ENCODE assay signal across 9 mouse cellular contexts in the genomic region with DNA sequence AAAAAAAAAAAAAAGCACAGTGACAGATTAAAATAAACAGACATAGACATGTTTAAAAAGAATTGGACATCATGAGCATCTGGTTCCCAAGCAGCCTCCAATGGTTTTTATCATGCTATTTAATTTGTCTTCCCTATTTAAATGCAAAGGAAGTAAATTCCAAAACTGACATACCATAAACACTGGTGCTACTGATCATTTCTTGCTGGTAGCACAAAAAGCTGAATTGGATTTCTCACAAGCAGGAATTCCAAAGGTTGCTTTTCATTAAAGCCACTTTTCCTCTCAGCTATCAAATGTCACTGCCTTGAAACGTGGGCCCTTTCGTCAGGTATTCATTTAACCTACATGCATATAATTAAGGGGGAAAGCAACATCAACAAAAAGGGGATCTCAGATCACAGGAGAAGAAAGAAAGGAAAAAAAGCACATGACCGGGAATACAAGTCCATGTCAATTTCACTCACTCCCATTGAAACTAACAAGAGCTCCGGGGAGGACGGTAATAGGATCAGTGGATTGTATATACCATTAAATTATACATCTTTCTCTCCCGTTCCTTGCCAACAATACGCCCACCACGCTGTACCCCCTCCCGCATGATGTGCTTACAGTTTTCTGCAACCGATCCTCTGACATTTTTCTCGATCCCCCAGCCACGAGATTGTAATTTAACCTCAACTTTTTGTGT. TPM values are rescaled to one million over a fixed set of nuclear protein-coding genes. Genes with fewer than 3 reads are reported as not detected.
A peak's percentile ranks its signal among the peaks of the same experiment; 100 is the strongest.
DNase-seq lines count a peak whose midpoint lies in the region; ATAC-seq and TF ChIP-seq lines count a peak whose summit lies in the region.
"Had no signal": no experiment of that assay in that cellular context is flagged by ENCODE, and none has a peak within 500 bp of the region (broad histone marks: within the 10 kb centered on the region; RNA-seq: fewer than 3 reads in every experiment).

No protein-coding gene starts in this region.

- no peak for TF ChIP-seq EP300 in heart, adult 2 months (IDR thresholded peaks at IDR 0.05; ENCODE audit: insufficient read depth, low read depth, low read length)

- no peak for TF ChIP-seq CTCF in heart, adult 2 months (IDR thresholded peaks at IDR 0.05)
- TF ChIP-seq CTCF in brain, embryonic 14.5 days (IDR thresholded peaks at IDR 0.05; ENCODE audit: borderline replicate concordance, extremely low read depth, insufficient read depth, insufficient read length), result no peak

- DNase-seq in heart, adult 2 months, result no peak
- no peak for DNase-seq in heart, adult 8-10 months (ENCODE audit: low spot score)
- DNase-seq in brain, embryonic 14.5 days (ENCODE audit: low read depth), result peak; percentile 72
- DNase-seq in hindbrain, embryonic 10.5 days (ENCODE audit: low spot score), result peak; percentile 40
- no peak for DNase-seq in spleen, postnatal 4 days (ENCODE audit: low spot score in 2 of 2)
- DNase-seq in MN1 (ENCODE audit: low spot score), result no peak
- DNase-seq in urinary bladder, postnatal 4 days (ENCODE audit: low spot score in 2 of 2), result no peak

- H3K4me3 ChIP-seq in heart, adult 2 months, result peak overlapping the region; percentile 70
- peak overlapping the region; percentile 79 for H3K4me3 ChIP-seq in hindbrain, embryonic 10.5 days
- H3K4me3 ChIP-seq in midbrain, embryonic 12.5 days, result peak overlapping the region; percentile 82

- H3K4me2 ChIP-seq in midbrain, embryonic 12.5 days (replicated peaks), result peak overlapping the region; percentile 72

- no peak for TF ChIP-seq POLR2A in heart, adult 2 months (IDR thresholded peaks at IDR 0.05; ENCODE audit: insufficient read depth, low read depth, low read length)
- no peak for TF ChIP-seq POLR2A in brain, embryonic 14.5 days (IDR thresholded peaks at IDR 0.05; ENCODE audit: borderline replicate concordance, extremely low read depth, insufficient read depth, insufficient read length, poor library complexity, severe bottlenecking)

- peak overlapping the region; percentile 63 for H3K9ac ChIP-seq in heart, adult 2 months (ENCODE audit: low read depth, low read length)
- peak overlapping the region; percentile 96 for H3K9ac ChIP-seq in midbrain, embryonic 12.5 days (replicated peaks)

- intact Hi-C loops in heart, adult 2 months (cut with DNase I), result loop anchor here (2.0 to 10.0 kb wide), 4 partner anchors 14 to 172 kb away; no protein-coding TSS in a partner anchor

- WGBS in heart, adult 2 months, result 8% methylated on average over 12 of the region's 12 CpGs
- under 1% methylated on average over 12 of the region's 12 CpGs for WGBS in hindbrain, embryonic 10.5 days
- WGBS in midbrain, embryonic 12.5 days, result 0% methylated on average over 12 of the region's 12 CpGs

- ATAC-seq in midbrain, embryonic 12.5 days (ENCODE audit: low FRiP score, low read depth), result peak; percentile 35; the same call in 1 of the 2 replicates

- H3K79me2 ChIP-seq in heart, adult 2 months (replicated peaks; ENCODE audit: control insufficient read depth, insufficient read depth, low read length), result no peaks in the 10 kb centered on the region

- no peaks in the 10 kb centered on the region for H3K27me3 ChIP-seq in heart, adult 2 months (ENCODE audit: control insufficient read depth, insufficient read depth, low read length)
- H3K27me3 ChIP-seq in hindbrain, embryonic 10.5 days (ENCODE audit: insufficient read depth, poor library complexity, severe bottlenecking), result no peaks in the 10 kb centered on the region
- H3K27me3 ChIP-seq in midbrain, embryonic 12.5 days, result no peaks in the 10 kb centered on the region

- no peaks in the 10 kb centered on the region for H3K4me1 ChIP-seq in heart, adult 2 months (ENCODE audit: control insufficient read depth, insufficient read depth, low read length)
- H3K4me1 ChIP-seq in hindbrain, embryonic 10.5 days (replicated peaks), result peaks cover 49% of the 10 kb centered on the region
- H3K4me1 ChIP-seq in midbrain, embryonic 12.5 days, result peaks cover 26% of the 10 kb centered on the region

- no peaks in the 10 kb centered on the region for H3K9me3 ChIP-seq in hindbrain, embryonic 10.5 days
- no peaks in the 10 kb centered on the region for H3K9me3 ChIP-seq in midbrain, embryonic 12.5 days

- peak overlapping the region; percentile 62 for H3K27ac ChIP-seq in heart, adult 2 months
- H3K27ac ChIP-seq in hindbrain, embryonic 10.5 days, result peak overlapping the region; percentile 100
- H3K27ac ChIP-seq in midbrain, embryonic 12.5 days (replicated peaks), result peak overlapping the region; percentile 100

- H3K36me3 ChIP-seq in heart, adult 2 months (ENCODE audit: control insufficient read depth, insufficient read depth, low read length), result no peaks in the 10 kb centered on the region
- no peaks in the 10 kb centered on the region for H3K36me3 ChIP-seq in hindbrain, embryonic 10.5 days
- no peaks in the 10 kb centered on the region for H3K36me3 ChIP-seq in midbrain, embryonic 12.5 days

RNA-seq across cellular contexts. Expression of a gene that starts 1.0 kb away (rescaled TPM):
- 10 to 100 TPM in 1 of 2 experiments, 1 to 10 TPM in 1; 8.3 to 17.5 TPM for total RNA-seq in heart, adult 2 months (2021)
- polyA plus RNA-seq in heart, adult 2 months (2012; rRNA removed), result 5.0 and 8.9 TPM in 2 replicates
- total RNA-seq in heart, adult 8-10 months (2022), result 10 to 100 TPM; 10.5 to 17.1 (median 14.3) TPM
- 8.8 and 13.7 TPM in 2 replicates for polyA plus RNA-seq in brain, embryonic 14.5 days (2012; rRNA removed)
- 16.0 and 22.1 TPM in 2 replicates for polyA plus RNA-seq in hindbrain, embryonic 10.5 days (2016; fragmentation: Nextera tagmentation; extraction: Ambion mirVana)
- 17.0 and 19.6 TPM in 2 replicates for polyA plus RNA-seq in midbrain, embryonic 12.5 days (2016; fragmentation: Nextera tagmentation; extraction: Ambion mirVana)
- total RNA-seq: neutrophil, adult 5-6 weeks had no signal

Comparison
In these comparisons a context has a peak if more than half of its experiments do, and no peak if none do; other contexts are left out.
1. DNase-seq: peak in brain, embryonic 14.5 days (single experiment) and hindbrain, embryonic 10.5 days (single experiment); none in heart, adult 2 months (0 of 2), heart, adult 8-10 months (single experiment), spleen, postnatal 4 days (0 of 2), MN1 (single experiment) and urinary bladder, postnatal 4 days (0 of 2).
2. Peak in every context shown above with its lines, with median percentiles within 50 percentile points of each other: H3K27ac ChIP-seq and H3K4me3 ChIP-seq.